Mouse (Mus musculus): ENCODE measurements at regions not wholly inside any gene's neighbourhood (a gene's known extent, or its start where the extent isn't known, plus 50 kb on each side); places are given as distances from the start of the nearest gene placed in this dataset.

- 90% methylated on average over 12 of the region's 12 CpGs for WGBS
- Histone ChIP-seq H3K4me3 (no peak overlapping the region), H3K4me1 (replicated peaks) (peaks cover 6% of the 10 kb centered on the region; the same call in 1 of the 2 replicates), H3K27ac (no peak overlapping the region), H3K36me3 (no peaks in the 10 kb centered on the region), H3K9me3 (no peaks in the 10 kb centered on the region), H3K27me3 (ENCODE audit: insufficient read depth, poor library complexity, severe bottlenecking) (no peaks in the 10 kb centered on the region)
- no peak for DNase-seq (ENCODE audit: low spot score)
These were observed 156.6 kb upstream of the Rfx3 start for GRCm38 (mm10) chr19:28167451-28168165.

GRCm38 (mm10) chr19:28166626-28167025 is 155.7 kb upstream of the Rfx3 start:
- Histone ChIP-seq H3K9me3 (no peaks in the 10 kb centered on the region), H3K4me3 (no peak overlapping the region), H3K27ac (no peak overlapping the region), H3K27me3 (ENCODE audit: insufficient read depth, poor library complexity, severe bottlenecking) (no peaks in the 10 kb centered on the region), H3K4me1 (replicated peaks) (peaks cover 6% of the 10 kb centered on the region; the same call in 1 of the 2 replicates), H3K36me3 (no peaks in the 10 kb centered on the region)
- 86% methylated on average over 7 of the region's 7 CpGs for WGBS
- DNase-seq (ENCODE audit: low spot score): no peak

GRCm38 (mm10) chr19:28165901-28166361 is 155.0 kb upstream of the Rfx3 start:
- 48% methylated on average over 15 of the region's 15 CpGs for WGBS
- H3K9me3 ChIP-seq: no peaks in the 10 kb centered on the region
- peak; percentile 75 for DNase-seq (ENCODE audit: low spot score)
- no peaks in the 10 kb centered on the region for H3K27me3 ChIP-seq (ENCODE audit: insufficient read depth, poor library complexity, severe bottlenecking)
- H3K27ac ChIP-seq: 0 out of 2 replicates have a peak overlapping the region, but pooled peaks have one; percentile 37
- H3K4me1 ChIP-seq (replicated peaks): peaks cover 6% of the 10 kb centered on the region; the same call in 1 of the 2 replicates
- no peak overlapping the region for H3K4me3 ChIP-seq
- no peaks in the 10 kb centered on the region for H3K36me3 ChIP-seq

- H3K27ac ChIP-seq: no peak overlapping the region
- no peak for DNase-seq (ENCODE audit: low spot score)
- H3K9me3 ChIP-seq: no peaks in the 10 kb centered on the region
- peaks cover 6% of the 10 kb centered on the region; the same call in 1 of the 2 replicates for H3K4me1 ChIP-seq (replicated peaks)
- no peaks in the 10 kb centered on the region for H3K27me3 ChIP-seq (ENCODE audit: insufficient read depth, poor library complexity, severe bottlenecking)
- WGBS: 92% methylated on average over 6 of the region's 6 CpGs
- H3K36me3 ChIP-seq: no peaks in the 10 kb centered on the region
- no peak overlapping the region for H3K4me3 ChIP-seq
These were observed 152.2 kb upstream of the Rfx3 start for GRCm38 (mm10) chr19:28163195-28163594.

GRCm38 (mm10) chr19:28160582-28160981 is 149.6 kb upstream of the Rfx3 start:
- WGBS: 74% methylated on average over 4 of the region's 4 CpGs

GRCm38 (mm10) chr19:28157196-28157595 is 146.2 kb upstream of the Rfx3 start:
- no peaks in the 10 kb centered on the region for H3K27me3 ChIP-seq (ENCODE audit: insufficient read depth, poor library complexity, severe bottlenecking)
- no peak overlapping the region for H3K4me3 ChIP-seq
- H3K36me3 ChIP-seq: no peaks in the 10 kb centered on the region
- H3K27ac ChIP-seq: no peak overlapping the region
- DNase-seq (ENCODE audit: low spot score): no peak
- no peaks in the 10 kb centered on the region for H3K4me1 ChIP-seq (replicated peaks)
- WGBS: 85% methylated on average over 3 of the region's 3 CpGs
- H3K9me3 ChIP-seq: no peaks in the 10 kb centered on the region

More at GRCm38 (mm10) chr19:28160582-28160981, 149.6 kb upstream of the Rfx3 start:
- no peaks in the 10 kb centered on the region for H3K9me3 ChIP-seq
- DNase-seq (ENCODE audit: low spot score): no peak
- no peak overlapping the region for H3K4me3 ChIP-seq
- no peaks in the 10 kb centered on the region for H3K27me3 ChIP-seq (ENCODE audit: insufficient read depth, poor library complexity, severe bottlenecking)
- H3K36me3 ChIP-seq: no peaks in the 10 kb centered on the region
- H3K27ac ChIP-seq: no peak overlapping the region
- H3K4me1 ChIP-seq (replicated peaks): no peaks in the 10 kb centered on the region; the same call in 1 of the 2 replicates

GRCm38 (mm10) chr19:28137581-28137980 is 126.6 kb upstream of the Rfx3 start:
- no peaks in the 10 kb centered on the region for H3K36me3 ChIP-seq
- no peaks in the 10 kb centered on the region for H3K9me3 ChIP-seq
- H3K27ac ChIP-seq: no peak overlapping the region
- no peak for DNase-seq (ENCODE audit: low spot score)
- H3K27me3 ChIP-seq (ENCODE audit: insufficient read depth, poor library complexity, severe bottlenecking): no peaks in the 10 kb centered on the region
- 84% methylated on average over 10 of the region's 10 CpGs for WGBS
- no peaks in the 10 kb centered on the region for H3K4me1 ChIP-seq (replicated peaks)
- no peak overlapping the region for H3K4me3 ChIP-seq

GRCm38 (mm10) chr19:28134806-28135205 is 123.8 kb upstream of the Rfx3 start:
- H3K9me3 ChIP-seq: no peaks in the 10 kb centered on the region
- no peaks in the 10 kb centered on the region for H3K4me1 ChIP-seq (replicated peaks)
- 31% methylated on average over 1 of the region's 1 CpGs for WGBS
- no peak overlapping the region for H3K27ac ChIP-seq
- H3K27me3 ChIP-seq (ENCODE audit: insufficient read depth, poor library complexity, severe bottlenecking): no peaks in the 10 kb centered on the region
- DNase-seq (ENCODE audit: low spot score): no peak
- no peaks in the 10 kb centered on the region for H3K36me3 ChIP-seq
- H3K4me3 ChIP-seq: no peak overlapping the region

- Histone ChIP-seq H3K9me3 (no peaks in the 10 kb centered on the region), H3K27me3 (ENCODE audit: insufficient read depth, poor library complexity, severe bottlenecking) (no peaks in the 10 kb centered on the region), H3K36me3 (no peaks in the 10 kb centered on the region), H3K27ac (no peak overlapping the region), H3K4me3 (no peak overlapping the region), H3K4me1 (replicated peaks) (no peaks in the 10 kb centered on the region)
- WGBS: 85% methylated on average over 10 of the region's 10 CpGs
- DNase-seq (ENCODE audit: low spot score): no peak
These were observed 100.6 kb upstream of the Rfx3 start for GRCm38 (mm10) chr19:28111263-28112180.

GRCm38 (mm10) chr19:28095620-28096019 is 84.7 kb upstream of the Rfx3 start:
- Histone ChIP-seq H3K9me3 (no peaks in the 10 kb centered on the region), H3K4me1 (replicated peaks) (0 out of 2 replicates have a peak, but pooled peaks cover 4% of the 10 kb centered on the region), H3K36me3 (no peaks in the 10 kb centered on the region), H3K4me3 (no peak overlapping the region), H3K27me3 (ENCODE audit: insufficient read depth, poor library complexity, severe bottlenecking) (no peaks in the 10 kb centered on the region), H3K27ac (no peak overlapping the region)
- 37% methylated on average over 9 of the region's 9 CpGs for WGBS
- DNase-seq (ENCODE audit: low spot score): no peak

GRCm38 (mm10) chr19:28092252-28092651 is 81.3 kb upstream of the Rfx3 start:
- H3K27me3 ChIP-seq (ENCODE audit: insufficient read depth, poor library complexity, severe bottlenecking): no peaks in the 10 kb centered on the region
- H3K36me3 ChIP-seq: no peaks in the 10 kb centered on the region
- WGBS: 91% methylated on average over 6 of the region's 6 CpGs
- no peak overlapping the region for H3K27ac ChIP-seq
- no peak overlapping the region for H3K4me3 ChIP-seq
- no peak for DNase-seq (ENCODE audit: low spot score)
- peaks cover 18% of the 10 kb centered on the region for H3K4me1 ChIP-seq (replicated peaks)
- H3K9me3 ChIP-seq: no peaks in the 10 kb centered on the region

- no peak for DNase-seq (ENCODE audit: low spot score)
- Histone ChIP-seq H3K9me3 (no peaks in the 10 kb centered on the region), H3K27me3 (ENCODE audit: insufficient read depth, poor library complexity, severe bottlenecking) (no peaks in the 10 kb centered on the region), H3K4me3 (no peak overlapping the region), H3K36me3 (no peaks in the 10 kb centered on the region), H3K27ac (peak overlapping the region; percentile 50), H3K4me1 (replicated peaks) (peaks cover 18% of the 10 kb centered on the region)
- WGBS: 75% methylated on average over 12 of the region's 12 CpGs
These were observed 76.9 kb upstream of the Rfx3 start for GRCm38 (mm10) chr19:28087607-28088546.

All from hindbrain, embryonic 10.5 days (tissue).